In the genomic region with DNA sequence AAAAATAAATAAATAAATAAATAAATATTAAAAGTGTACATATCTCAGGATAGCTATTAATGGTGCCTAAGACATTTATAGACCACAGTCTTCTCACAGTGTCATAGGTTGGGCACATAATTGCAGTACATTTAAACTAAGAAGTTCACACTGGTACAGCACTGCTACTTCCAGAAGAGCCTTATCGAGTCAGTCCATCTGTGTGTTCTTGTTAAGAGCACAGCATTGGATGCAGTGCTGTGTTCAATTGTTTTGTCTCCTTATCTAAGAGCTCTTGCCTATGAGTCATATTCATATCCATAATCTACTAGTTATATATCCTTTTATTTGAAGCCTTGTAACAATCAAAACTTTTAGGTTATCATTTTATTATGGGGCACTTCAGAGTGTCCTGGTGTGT, we compare ENCODE assay signal across 18 mouse cellular contexts.
"Had no signal": no experiment of that assay in that cellular context is flagged by ENCODE, and none has a peak within 500 bp of the region (broad histone marks: within the 10 kb centered on the region; RNA-seq: fewer than 3 reads in every experiment).

No protein-coding gene starts in this region.

- H3K9me3 ChIP-seq: kidney, embryonic 15.5 days; limb, embryonic 10.5 days; limb, embryonic 13.5 days; midbrain, embryonic 10.5 days; midbrain, embryonic 13.5 days had no signal

- H3K4me1 ChIP-seq: kidney, embryonic 15.5 days; limb, embryonic 10.5 days; limb, embryonic 13.5 days; midbrain, embryonic 10.5 days; midbrain, embryonic 13.5 days had no signal

- DNase-seq: kidney, adult 11 months; kidney, adult 8-10 months; kidney, postnatal 10 days; kidney, postnatal 36 days; lung, adult 2 months; lung, postnatal 14 days; lung, postnatal 4 days; thymus, adult 2 months; thymus, postnatal 14 days; thymus, postnatal 4 days had no signal

- H3K27ac ChIP-seq: kidney, embryonic 15.5 days; limb, embryonic 10.5 days; limb, embryonic 13.5 days; midbrain, embryonic 10.5 days; midbrain, embryonic 13.5 days; stomach, postnatal 0 days had no signal

- ATAC-seq: midbrain, embryonic 13.5 days; midbrain, embryonic 16.5 days had no signal

- H3K4me3 ChIP-seq: kidney, embryonic 15.5 days; limb, embryonic 10.5 days; limb, embryonic 13.5 days; midbrain, embryonic 10.5 days; midbrain, embryonic 13.5 days; myocyte had no signal

- H3K27me3 ChIP-seq: kidney, embryonic 15.5 days; limb, embryonic 13.5 days; midbrain, embryonic 13.5 days had no signal

- H3K9ac ChIP-seq: kidney, embryonic 15.5 days; limb, embryonic 13.5 days; midbrain, embryonic 13.5 days had no signal

- H3K4me2 ChIP-seq: kidney, embryonic 15.5 days; limb, embryonic 13.5 days; midbrain, embryonic 13.5 days had no signal
